Comparison of ENCODE assay signal across 10 mouse cellular contexts in the genomic region with DNA sequence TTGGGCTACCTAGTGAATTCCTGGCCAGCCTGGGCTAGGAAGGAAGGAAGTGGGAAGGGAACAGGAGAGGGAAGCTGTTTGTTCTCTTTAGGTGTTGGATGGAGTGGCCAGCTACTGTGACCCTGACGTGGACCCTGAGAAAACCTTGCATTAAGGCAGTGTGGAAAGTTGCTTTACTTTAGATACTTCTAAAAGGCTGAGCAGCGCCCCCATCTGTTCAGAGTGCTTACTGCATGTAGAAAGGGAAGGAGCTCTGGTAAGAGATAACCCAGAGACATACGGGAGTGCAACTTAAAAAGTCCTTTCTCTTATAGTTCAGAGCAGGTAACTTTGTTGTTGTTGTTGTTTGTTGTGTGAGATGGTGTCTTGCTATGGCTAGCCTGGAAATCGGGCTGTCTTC. TPM values are rescaled to one million over a fixed set of nuclear protein-coding genes. Genes with fewer than 3 reads are reported as not detected.
DNase-seq lines count a peak whose midpoint lies in the region; ATAC-seq and TF ChIP-seq lines count a peak whose summit lies in the region.
"Had no signal": no experiment of that assay in that cellular context is flagged by ENCODE, and none has a peak within 500 bp of the region (broad histone marks: within the 10 kb centered on the region; RNA-seq: fewer than 3 reads in every experiment).

No protein-coding gene starts in this region.

- 50% methylated on average over 4 of the region's 4 CpGs for WGBS in cerebellum, adult 2 months
- WGBS in midbrain, embryonic 11.5 days, result 57% methylated on average over 4 of the region's 4 CpGs
- WGBS in midbrain, embryonic 16.5 days, result 58% methylated on average over 4 of the region's 4 CpGs

- H3K4me1 ChIP-seq in cerebellum, adult 2 months (ENCODE audit: control insufficient read depth, insufficient read depth, low read length), result no peaks in the 10 kb centered on the region
- no peaks in the 10 kb centered on the region for H3K4me1 ChIP-seq in midbrain, embryonic 11.5 days (ENCODE audit: control insufficient read depth, insufficient read depth, low read length)
- H3K4me1 ChIP-seq in midbrain, embryonic 16.5 days (ENCODE audit: control insufficient read depth, insufficient read depth, low read length), result no peaks in the 10 kb centered on the region

- peak; percentile 21 to 44 for DNase-seq in cerebellum, adult 2 months
- no peak for DNase-seq in cerebellum, adult 11-12 months
- DNase-seq in midbrain, embryonic 11.5 days (ENCODE audit: low spot score, missing footprints), result peak; percentile 94
- peak; percentile 61 for DNase-seq in adrenal gland, postnatal 25 days
- peak; percentile 41 to 70 for DNase-seq in lung, adult 18-20 months
- DNase-seq in spleen, postnatal 4 days (ENCODE audit: low spot score in 2 of 2), result peak; percentile 65 to 87

- peaks cover 3% of the 10 kb centered on the region; the same call in 1 of the 2 replicates for H3K36me3 ChIP-seq in midbrain, embryonic 11.5 days (ENCODE audit: control insufficient read depth, insufficient read depth, low read length)
- peaks cover 14% of the 10 kb centered on the region for H3K36me3 ChIP-seq in midbrain, embryonic 16.5 days (ENCODE audit: control insufficient read depth, insufficient read depth, low read length)

- no peak overlapping the region for H3K27ac ChIP-seq in cerebellum, adult 2 months (ENCODE audit: insufficient read depth, low read length)
- H3K27ac ChIP-seq in midbrain, embryonic 11.5 days (ENCODE audit: low read depth, low read length), result no peak overlapping the region
- H3K27ac ChIP-seq in midbrain, embryonic 16.5 days (ENCODE audit: low read length), result no peak overlapping the region
- H3K27ac ChIP-seq: neural tube, embryonic 13.5 days had no signal

- peak; percentile 45; the same call in 1 of the 2 replicates for TF ChIP-seq CTCF in cerebellum, adult 2 months (IDR thresholded peaks at IDR 0.05; ENCODE audit: borderline replicate concordance, insufficient read depth, low read depth, low read length)

- no peak overlapping the region for H3K4me3 ChIP-seq in cerebellum, adult 2 months (replicated peaks; ENCODE audit: insufficient read depth, low read depth, low read length)
- no peak overlapping the region for H3K4me3 ChIP-seq in midbrain, embryonic 11.5 days (ENCODE audit: low read depth, low read length)
- H3K4me3 ChIP-seq in midbrain, embryonic 16.5 days (ENCODE audit: low read depth, low read length), result no peak overlapping the region
- H3K4me3 ChIP-seq: neural tube, embryonic 13.5 days had no signal

- H3K9me3 ChIP-seq in midbrain, embryonic 11.5 days (ENCODE audit: control insufficient read depth, low read length), result no peaks in the 10 kb centered on the region
- H3K9me3 ChIP-seq in midbrain, embryonic 16.5 days (replicated peaks; ENCODE audit: control insufficient read depth, low read length, poor library complexity, severe bottlenecking), result no peaks in the 10 kb centered on the region
- H3K9me3 ChIP-seq: neural tube, embryonic 13.5 days had no signal

- no peak for TF ChIP-seq POLR2A in cerebellum, adult 2 months (IDR thresholded peaks at IDR 0.05; ENCODE audit: borderline replicate concordance, insufficient read depth, low read length)

- H3K4me2 ChIP-seq in midbrain, embryonic 11.5 days, result no peak overlapping the region
- H3K4me2 ChIP-seq in midbrain, embryonic 16.5 days (ENCODE audit: low read length), result no peak overlapping the region
- H3K4me2 ChIP-seq: neural tube, embryonic 13.5 days had no signal

- H3K9ac ChIP-seq in midbrain, embryonic 11.5 days (ENCODE audit: low read length), result no peak overlapping the region
- H3K9ac ChIP-seq in midbrain, embryonic 16.5 days (ENCODE audit: low read depth, low read length), result no peak overlapping the region
- H3K9ac ChIP-seq: neural tube, embryonic 13.5 days had no signal

- H3K27me3 ChIP-seq in cerebellum, adult 2 months (ENCODE audit: control insufficient read depth, insufficient read depth, low read length), result no peaks in the 10 kb centered on the region
- no peaks in the 10 kb centered on the region for H3K27me3 ChIP-seq in midbrain, embryonic 11.5 days (ENCODE audit: control insufficient read depth, insufficient read depth, low read length)
- no peaks in the 10 kb centered on the region for H3K27me3 ChIP-seq in midbrain, embryonic 16.5 days (ENCODE audit: control insufficient read depth, insufficient read depth, low read depth, low read length)
- H3K27me3 ChIP-seq: neural tube, embryonic 13.5 days had no signal

- no peak for ATAC-seq in midbrain, embryonic 11.5 days (ENCODE audit: low FRiP score)
- no peak for ATAC-seq in midbrain, embryonic 16.5 days
- peak; percentile 49 for ATAC-seq in granulocyte monocyte progenitor cell, adult 5-6 weeks (replicated peaks; ENCODE audit: poor library complexity, severe bottlenecking)

RNA-seq across cellular contexts. Expression of a gene that starts 40.9 kb away (rescaled TPM):
- polyA plus RNA-seq in cerebellum, adult 2 months (2012; rRNA removed), result 9.8 and 13.9 TPM in 2 replicates
- polyA plus RNA-seq in midbrain, embryonic 11.5 days (2014; fragmentation: Nextera tagmentation; extraction: Ambion mirVana), result 0.52 and 0.63 TPM in 2 replicates
- 15.0 and 17.1 TPM in 2 replicates for polyA plus RNA-seq in midbrain, embryonic 16.5 days (2015; fragmentation: Nextera tagmentation; extraction: Ambion mirVana)
- total RNA-seq in adrenal gland, postnatal 25 days (2021), result 0.70 TPM in 1 of 2 replicates, not detected in the other
- not detected in 2 replicates for total RNA-seq in granulocyte monocyte progenitor cell, adult 5-6 weeks (2014; fragmentation: Nextera tagmentation)
- not detected in 2 replicates for total RNA-seq in granulocyte monocyte progenitor cell, adult 5-6 weeks (2017)
- total RNA-seq: hematopoietic stem cell, adult 5-6 weeks had no signal

RNA-seq across cellular contexts. Expression of a gene that starts 45.8 kb away (rescaled TPM):
- 0.33 and 0.34 TPM in 2 replicates for polyA plus RNA-seq in cerebellum, adult 2 months (2012; rRNA removed)
- 18.7 and 20.2 TPM in 2 replicates for polyA plus RNA-seq in midbrain, embryonic 11.5 days (2014; fragmentation: Nextera tagmentation; extraction: Ambion mirVana)
- 1.7 and 1.9 TPM in 2 replicates for polyA plus RNA-seq in midbrain, embryonic 16.5 days (2015; fragmentation: Nextera tagmentation; extraction: Ambion mirVana)
- 1.2 and 1.5 TPM in 2 replicates for total RNA-seq in adrenal gland, postnatal 25 days (2021)
- 17.8 and 29.7 TPM in 2 replicates for total RNA-seq in granulocyte monocyte progenitor cell, adult 5-6 weeks (2014; fragmentation: Nextera tagmentation)
- total RNA-seq in granulocyte monocyte progenitor cell, adult 5-6 weeks (2017), result 22.8 and 24.0 TPM in 2 replicates
